Mouse (Mus musculus) heart, adult 8-10 months (tissue): ENCODE data around the gene Chst15. TPM values are rescaled to one million over a fixed set of nuclear protein-coding genes. Genes with fewer than 3 reads are reported as not detected.

ENCODE experiments used
- DNase-seq: peaks from one replicate; pipeline ENCODE4 v3.0.0; 2022; ENCODE audit warnings: low spot score
- total RNA-seq, 4 experiments: library from RNA; stranded (reverse); gene quantifications; 2 replicates each; pipeline ENCODE4 v1.2.4; 2022

The Chst15 gene
- total RNA-seq, 4 experiments from 2014 or later = 5.5 to 8.9 (median 6.6) TPM

DNA sequence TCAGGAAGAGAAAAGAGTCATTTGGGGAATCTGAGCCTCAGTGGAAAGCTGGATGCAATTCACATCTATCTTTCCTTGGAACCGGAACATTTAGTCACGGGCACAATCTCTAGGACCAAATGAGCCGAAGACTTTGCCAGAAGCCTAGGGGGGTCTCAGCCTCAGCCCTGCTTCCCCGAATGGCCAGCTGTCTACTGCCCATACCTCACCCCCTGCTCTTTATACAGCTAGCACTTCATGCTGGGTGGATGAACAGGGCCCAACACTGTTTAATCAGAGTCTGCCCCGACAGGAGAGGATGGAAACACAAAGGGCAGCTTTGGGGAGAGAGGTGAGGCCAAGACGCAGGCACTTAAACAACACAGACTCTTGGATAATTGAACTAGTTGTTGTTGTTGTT, 53.8 kb downstream of the Chst15 start:
- DNase-seq = no peak

- no peak for DNase-seq
Observed at GRCm38 (mm10) chr7:132262696-132263095, 54.3 kb downstream of the Chst15 start.

GRCm38 (mm10) chr7:132261885-132262284, 55.1 kb downstream of the Chst15 start:
- DNase-seq = no peak

- no peak for DNase-seq
Observed at GRCm38 (mm10) chr7:132260632-132261031, 56.4 kb downstream of the Chst15 start.

DNA sequence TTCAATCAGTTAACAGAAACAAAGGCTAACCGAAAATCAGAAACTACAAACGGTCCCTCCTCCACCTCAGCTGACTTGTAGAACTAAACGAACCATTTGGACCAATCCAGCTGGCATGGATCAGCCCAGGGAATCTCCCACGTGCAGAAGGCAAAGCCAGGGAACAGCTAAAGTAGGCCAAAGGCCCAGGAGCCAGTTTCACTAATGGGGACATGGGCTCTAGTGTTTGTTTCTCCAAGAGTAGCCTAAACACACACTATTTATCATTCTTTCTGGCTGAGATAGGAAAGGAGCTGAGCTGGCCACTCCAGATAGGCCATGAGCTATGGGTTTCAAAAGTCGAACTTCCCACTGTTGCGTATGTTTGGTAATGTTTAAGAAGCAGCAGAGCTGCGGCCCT, 58.2 kb downstream of the Chst15 start:
- DNase-seq = no peak

DNA sequence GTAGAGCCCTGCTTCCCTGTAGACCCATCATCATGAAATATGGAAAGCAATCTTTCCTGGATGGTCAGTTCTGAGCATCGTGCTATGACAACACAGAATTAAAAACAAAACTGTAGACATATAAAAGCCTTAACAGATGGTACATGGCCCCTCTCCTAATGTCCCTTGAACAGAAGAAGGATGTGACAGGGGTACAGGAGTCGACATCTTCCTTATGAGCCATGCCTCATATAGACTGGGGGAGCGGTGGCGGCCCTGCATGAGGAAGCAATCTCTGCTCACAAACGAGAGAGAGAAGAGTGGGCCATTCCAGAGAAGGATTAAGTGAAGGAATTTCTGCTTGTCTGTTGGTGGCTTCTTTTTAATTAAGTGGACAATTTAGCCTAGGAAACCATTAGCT, 58.8 kb downstream of the Chst15 start:
- DNase-seq = no peak

DNA sequence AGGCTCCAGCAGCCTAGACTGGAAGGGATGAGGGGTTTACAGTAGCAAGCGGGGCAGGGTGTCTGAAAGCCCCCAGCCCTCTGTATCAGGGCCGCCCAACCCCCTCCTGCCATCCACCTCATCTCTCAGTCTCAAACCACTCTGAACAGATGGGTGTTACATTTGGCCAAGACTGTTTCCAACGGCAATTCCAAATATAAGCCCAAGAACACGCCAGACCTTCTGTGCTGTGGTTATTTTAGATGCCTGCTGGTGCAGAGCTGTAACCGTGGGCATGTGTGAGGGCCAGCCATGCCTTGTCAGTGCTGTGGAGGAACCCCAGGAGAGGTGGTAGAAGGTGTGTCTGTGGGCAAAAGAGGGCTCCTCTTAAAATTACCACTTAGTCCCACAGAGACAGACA, 63.5 kb downstream of the Chst15 start:
- no peak for DNase-seq

- DNase-seq = no peak
Observed at GRCm38 (mm10) chr7:132253078-132253477, 64.0 kb downstream of the Chst15 start.

DNA sequence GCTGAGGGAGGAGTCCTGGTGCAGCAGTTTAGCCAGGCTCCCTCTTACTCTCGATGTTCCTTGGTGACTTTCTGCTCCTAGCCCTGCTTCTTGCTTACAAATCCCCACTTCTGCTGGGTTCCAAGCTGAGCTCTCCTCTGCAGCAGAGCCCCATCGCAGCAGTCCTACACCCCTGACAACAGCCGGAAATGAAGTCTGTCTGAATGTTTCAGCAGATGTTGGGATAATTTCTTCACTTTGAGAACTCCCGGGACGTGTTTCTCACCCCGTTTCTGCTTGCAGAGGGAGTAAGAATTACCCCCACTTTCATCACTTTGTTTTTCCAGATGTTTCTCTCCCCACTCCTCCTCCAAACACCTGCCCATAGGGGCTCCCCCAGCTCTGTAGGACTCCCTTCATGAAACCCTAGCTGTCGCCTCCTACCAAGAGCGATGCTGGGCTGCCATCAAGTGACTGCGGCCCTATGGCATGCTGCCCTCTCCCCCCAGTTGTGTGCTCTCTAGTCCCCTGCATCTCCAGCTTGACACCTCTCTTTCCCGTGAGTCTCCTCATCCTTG, 67.4 kb downstream of the Chst15 start:
- peak; percentile 56 for DNase-seq

DNA sequence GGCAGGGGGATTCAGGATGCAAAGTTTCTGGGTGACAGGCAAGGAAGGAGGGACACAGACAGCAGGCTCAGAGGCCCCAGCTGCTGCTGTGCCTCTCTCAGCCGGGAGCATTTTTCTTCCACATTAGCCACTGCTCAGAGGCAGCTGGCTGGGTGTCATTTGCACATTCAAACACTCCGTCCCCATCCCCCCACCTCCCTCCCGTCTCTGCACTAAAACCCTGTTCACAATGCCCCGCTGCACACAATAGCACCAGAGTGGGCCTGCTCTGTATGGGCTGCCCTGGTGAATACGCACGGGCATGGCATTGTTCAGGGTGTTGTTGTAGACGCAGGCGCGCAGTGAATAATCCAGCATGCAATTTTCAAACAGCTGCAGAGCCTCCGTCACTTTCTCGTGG, 69.5 kb downstream of the Chst15 start:
- DNase-seq = no peak

DNA sequence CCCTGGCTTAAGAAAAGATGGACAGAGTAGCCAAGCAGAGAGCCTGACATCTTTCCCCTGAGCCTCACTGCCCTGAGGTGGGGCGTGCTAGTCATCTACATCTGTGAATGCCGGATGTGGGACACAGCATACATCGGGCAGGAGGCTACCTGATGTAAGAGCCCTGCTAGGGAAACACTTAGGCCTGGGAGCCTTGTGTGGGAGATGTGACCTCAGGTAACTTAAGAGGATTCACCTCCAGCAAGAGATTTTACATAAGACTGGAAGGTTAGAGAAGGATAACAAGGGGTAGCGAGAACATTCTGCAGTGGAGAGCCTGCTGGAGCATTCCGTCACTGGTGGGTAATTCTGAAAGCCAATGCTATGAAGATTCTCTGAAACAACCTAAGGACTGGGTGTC, 69.9 kb downstream of the Chst15 start:
- DNase-seq = no peak

GRCm38 (mm10) chr7:132245730-132246129, 71.3 kb downstream of the Chst15 start:
- peak; percentile 73 for DNase-seq

- DNase-seq = no peak
Observed at GRCm38 (mm10) chr7:132244637-132245036, 72.4 kb downstream of the Chst15 start.

DNA sequence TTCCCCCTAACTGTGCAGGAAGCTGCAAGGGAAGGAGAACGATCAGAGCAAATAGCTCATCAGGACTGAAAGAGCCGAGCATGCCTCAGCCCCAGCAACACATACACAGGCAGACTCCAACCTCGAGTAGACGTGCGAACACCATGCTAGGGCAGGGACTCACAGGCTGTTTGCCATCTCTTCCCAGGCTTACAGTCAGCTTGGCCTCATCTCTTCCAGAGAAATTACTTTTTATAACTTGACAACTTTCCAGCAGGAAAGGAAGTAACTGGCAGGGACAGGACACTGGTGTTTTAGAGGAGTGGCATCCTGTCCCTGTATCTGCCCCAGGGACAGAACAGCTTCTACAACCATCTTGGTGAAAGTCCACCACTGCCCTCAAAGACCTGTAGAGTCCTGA, 73.8 kb downstream of the Chst15 start:
- no peak for DNase-seq

DNA sequence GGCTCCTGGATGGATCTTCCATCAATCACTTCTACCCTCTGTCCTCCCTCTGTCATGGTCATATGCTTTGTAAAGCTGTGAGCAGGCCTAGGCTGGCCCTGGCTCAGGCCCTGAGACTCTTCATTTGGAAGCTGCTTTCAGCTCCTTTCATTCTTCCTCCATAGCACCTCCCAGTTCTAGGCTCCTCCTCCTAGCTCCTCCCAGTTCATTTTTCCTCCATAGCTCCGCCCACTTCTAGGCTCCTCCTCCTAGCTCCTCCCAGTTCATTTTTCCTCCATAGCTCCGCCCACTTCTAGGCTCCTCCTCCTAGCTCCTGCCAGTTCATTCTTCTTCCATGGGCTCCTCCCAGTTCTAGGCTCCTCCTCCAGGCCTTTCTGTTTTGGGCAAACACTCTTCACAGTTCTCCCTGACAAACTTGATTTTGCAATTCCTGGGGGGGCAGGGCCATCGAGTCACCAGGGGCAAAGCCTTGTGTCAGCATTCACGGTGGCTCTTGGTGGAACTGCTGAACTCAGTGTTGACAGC, 74.3 kb downstream of the Chst15 start:
- DNase-seq = peak; percentile 27

- DNase-seq = no peak
Observed at GRCm38 (mm10) chr7:132238921-132239320, 78.1 kb downstream of the Chst15 start.

- DNase-seq = peak; percentile 59
Observed at GRCm38 (mm10) chr7:132237191-132237590, 79.8 kb downstream of the Chst15 start.

GRCm38 (mm10) chr7:132236789-132237188, 80.2 kb downstream of the Chst15 start:
- no peak for DNase-seq

- DNase-seq = no peak
Observed at GRCm38 (mm10) chr7:132234250-132234649, 82.8 kb downstream of the Chst15 start.

DNA sequence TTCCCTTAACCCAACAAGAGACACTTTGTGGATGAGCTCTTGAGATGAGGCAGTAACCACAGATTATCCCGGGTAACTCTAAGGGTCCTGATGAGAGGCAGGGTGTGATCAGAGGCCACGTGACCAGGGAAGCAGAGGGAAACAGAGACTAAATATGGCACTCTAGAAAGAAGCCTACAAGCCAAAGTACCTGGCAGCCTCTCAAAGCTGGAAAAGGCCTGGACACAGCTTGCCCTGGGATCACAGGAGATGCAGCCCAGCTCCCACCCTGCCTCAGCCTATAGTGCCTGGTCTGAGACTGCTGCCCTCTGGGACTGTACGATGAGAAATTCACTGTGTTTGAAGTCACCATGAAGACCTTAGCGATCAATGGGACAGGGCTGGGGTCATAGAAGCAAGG, 83.3 kb downstream of the Chst15 start:
- no peak for DNase-seq

- DNase-seq = no peak
Observed at GRCm38 (mm10) chr7:132232937-132233336, 84.1 kb downstream of the Chst15 start.

GRCm38 (mm10) chr7:132231476-132231875, 85.6 kb downstream of the Chst15 start:
- no peak for DNase-seq

DNA sequence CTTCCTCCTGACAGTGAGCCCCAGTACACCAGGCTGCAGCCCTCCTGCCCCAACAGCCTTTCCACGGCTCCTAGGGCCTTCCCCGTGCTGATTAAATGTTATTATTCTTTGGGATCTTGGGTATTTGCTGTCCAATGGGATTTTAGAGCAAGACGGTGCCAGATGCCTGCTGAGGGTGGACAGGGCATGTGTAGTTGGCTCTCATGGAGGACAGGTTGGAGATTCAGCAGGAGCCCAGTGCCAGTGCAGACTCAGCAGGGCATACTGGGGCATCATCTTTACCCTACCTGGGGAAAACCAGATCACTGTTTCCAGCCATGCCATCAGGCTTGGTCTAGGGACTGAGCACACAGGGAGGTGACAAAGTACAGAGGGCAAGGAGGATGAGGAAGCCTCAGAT, 86.1 kb downstream of the Chst15 start:
- no peak for DNase-seq

- DNase-seq = no peak
Observed at GRCm38 (mm10) chr7:132227075-132227640, 89.9 kb downstream of the Chst15 start.
